Mouse (Mus musculus) midbrain, postnatal 0 days (tissue): Measurements from ENCODE around the gene Sos2. TPM values are rescaled to one million over a fixed set of nuclear protein-coding genes. Genes with fewer than 3 reads are reported as not detected.

Experiments used
- ATAC-seq: fragments of 200-750 bp; cut with Nextera tagmentation; 2 replicates; pipeline ENCODE4 v1.8.0; 2017; ENCODE audit warnings: moderate number of reproducible peaks, mild to moderate bottlenecking, moderate TSS enrichment, moderate library complexity; ENCODE audit not compliant: low FRiP score
- DNase-seq: peaks from one replicate; pipeline ENCODE4 v3.0.0-alpha.2; 2015; ENCODE audit warnings: low spot score
- H3K27ac ChIP-seq: fragments of 300-500 bp; sonication (generic); 2 replicates; pipeline ENCODE4 v1.5.1; 2014; ENCODE audit warnings: low read depth, mild to moderate bottlenecking, low read length, mixed read lengths
- H3K27me3 ChIP-seq: fragments of 300-500 bp; sonication (generic); 2 replicates; pipeline ENCODE4 v1.6.1; 2014; ENCODE audit warnings: low read length, control low read depth, mixed read lengths; ENCODE audit not compliant: insufficient read depth
- H3K36me3 ChIP-seq: fragments of 300-500 bp; sonication (generic); 2 replicates; pipeline ENCODE4 v1.6.1; 2014; ENCODE audit warnings: low read length, control low read depth, mixed read lengths; ENCODE audit not compliant: insufficient read depth
- H3K4me1 ChIP-seq: fragments of 300-500 bp; sonication (generic); 2 replicates; pipeline ENCODE4 v1.6.1; 2014; ENCODE audit warnings: mild to moderate bottlenecking, control low read depth, antibody characterized with exemption, low read length, mixed read lengths; ENCODE audit not compliant: insufficient read depth
- H3K4me2 ChIP-seq: fragments of 300-500 bp; sonication (generic); 2 replicates; pipeline ENCODE4 v1.6.1; 2014; ENCODE audit warnings: low read depth, mild to moderate bottlenecking, low read length, mixed read lengths; ENCODE audit not compliant: poor library complexity, severe bottlenecking
- H3K4me3 ChIP-seq: fragments of 300-500 bp; sonication (generic); 2 replicates; pipeline ENCODE4 v1.5.1; 2014; ENCODE audit warnings: low read depth, mild to moderate bottlenecking, low read length, moderate library complexity
- H3K9ac ChIP-seq: fragments of 300-500 bp; sonication (generic); replicated peaks from 2 replicates; pipeline ENCODE4 v1.6.1; 2014; ENCODE audit warnings: mild to moderate bottlenecking, low read length, moderate library complexity, mixed read lengths; ENCODE audit not compliant: poor library complexity, severe bottlenecking
- H3K9me3 ChIP-seq: fragments of 300-500 bp; sonication (generic); 2 replicates; pipeline ENCODE4 v1.6.1; 2016; ENCODE audit warnings: low read length, control low read depth
- CTCF ChIP-seq: IDR thresholded peaks from 2 replicates; pipeline ENCODE4 v1.5.1; 2016; ENCODE audit warnings: antibody characterized with exemption, mild to moderate bottlenecking
- WGBS: fragments of 180-500 bp; shearing (Covaris S2); extraction: QIAGEN DNeasy Blood & Tissue Kit; methylation state at CpG from one replicate; pipeline ENCODE4 v1.1.7; 2014; 5-methylcytosine and 5-hydroxymethylcytosine counted together
- polyA plus RNA-seq: library from polyadenylated mRNA; unstranded; fragments of >200 nt; fragmentation: Nextera tagmentation; extraction: Ambion mirVana; gene quantifications from 2 replicates; pipeline ENCODE4 v1.2.1, GENCODE M21; 2015
- total RNA-seq: library from RNA; depleted of rRNA; stranded (reverse); fragments of >200 nt; gene quantifications from 2 replicates; pipeline ENCODE4 v1.2.3, GENCODE M21; 2014

The Sos2 gene
- total and polyA plus RNA-seq, 2 experiments from 2014 or later = 7.7 to 32.3 TPM

- Histone ChIP-seq H3K4me2 (peak overlapping the region; percentile 78), H3K36me3 (no peaks in the 10 kb centered on the region), H3K27me3 (no peaks in the 10 kb centered on the region), H3K27ac (peak overlapping the region; percentile 96), H3K4me1 (no peaks in the 10 kb centered on the region; the same call in 1 of the 2 replicates), H3K4me3 (peak overlapping the region; percentile 97), H3K9me3 (no peaks in the 10 kb centered on the region), H3K9ac (peak overlapping the region; percentile 93)
- ATAC-seq (peak; percentile 83), DNase-seq (peak; percentile 88)
- WGBS = under 1% methylated on average over 32 of the region's 54 CpGs
- peak; percentile 8; the same call in 1 of the 2 replicates for TF ChIP-seq CTCF
Measured at GRCm38 (mm10) chr12:69682065-69682787, 574 bp upstream of the Sos2 start.

GRCm38 (mm10) chr12:69680635-69681565 lies 752 bp downstream of the Sos2 start:
- Histone ChIP-seq H3K4me2 (peak overlapping the region; percentile 78), H3K27ac (peak overlapping the region; percentile 96), H3K9ac (peak overlapping the region; percentile 93), H3K9me3 (no peaks in the 10 kb centered on the region), H3K4me3 (peak overlapping the region; percentile 97), H3K27me3 (no peaks in the 10 kb centered on the region), H3K36me3 (no peaks in the 10 kb centered on the region), H3K4me1 (no peaks in the 10 kb centered on the region; the same call in 1 of the 2 replicates)
- TF ChIP-seq CTCF = no peak
- DNase-seq = peak; percentile 43
- WGBS = 1% methylated on average over 55 of the region's 56 CpGs
- ATAC-seq = peak; percentile 49

- WGBS = 91% methylated on average over 4 of the region's 4 CpGs
- no peaks in the 10 kb centered on the region; the same call in 1 of the 2 replicates for H3K4me1 ChIP-seq
- H3K4me2 ChIP-seq = no peak overlapping the region
- H3K4me3 ChIP-seq = no peak overlapping the region
- no peaks in the 10 kb centered on the region for H3K36me3 ChIP-seq
- no peak for TF ChIP-seq CTCF
- DNase-seq (no peak), ATAC-seq (no peak)
- no peak overlapping the region for H3K9ac ChIP-seq
- H3K27me3 ChIP-seq = no peaks in the 10 kb centered on the region
- H3K27ac ChIP-seq = no peak overlapping the region
- no peaks in the 10 kb centered on the region for H3K9me3 ChIP-seq
Measured at GRCm38 (mm10) chr12:69676157-69676556, 5.5 kb downstream of the Sos2 start.

GRCm38 (mm10) chr12:69674576-69675537 lies 6.8 kb downstream of the Sos2 start:
- H3K9ac ChIP-seq = no peak overlapping the region
- H3K27ac ChIP-seq = no peak overlapping the region
- DNase-seq (no peak), ATAC-seq (no peak)
- no peak for TF ChIP-seq CTCF
- H3K4me3 ChIP-seq = no peak overlapping the region
- H3K36me3 ChIP-seq = no peaks in the 10 kb centered on the region
- no peaks in the 10 kb centered on the region for H3K9me3 ChIP-seq
- H3K4me2 ChIP-seq = no peak overlapping the region
- 84% methylated on average over 10 of the region's 10 CpGs for WGBS
- no peaks in the 10 kb centered on the region for H3K27me3 ChIP-seq
- no peaks in the 10 kb centered on the region for H3K4me1 ChIP-seq

- no peaks in the 10 kb centered on the region for H3K9me3 ChIP-seq
- WGBS = 52% methylated on average over 1 of the region's 1 CpGs
- no peak overlapping the region for H3K9ac ChIP-seq
- no peak overlapping the region for H3K4me3 ChIP-seq
- ATAC-seq (no peak), DNase-seq (no peak)
- no peak overlapping the region for H3K4me2 ChIP-seq
- TF ChIP-seq CTCF = no peak
- H3K36me3 ChIP-seq = no peaks in the 10 kb centered on the region
- no peaks in the 10 kb centered on the region for H3K27me3 ChIP-seq
- no peaks in the 10 kb centered on the region for H3K4me1 ChIP-seq
- no peak overlapping the region for H3K27ac ChIP-seq
Measured at GRCm38 (mm10) chr12:69674176-69674575, 7.5 kb downstream of the Sos2 start.
